Mouse (Mus musculus) forebrain, embryonic 16.5 days (tissue): ENCODE measurements around the gene Cdk2ap2. TPM values are rescaled to one million over a fixed set of nuclear protein-coding genes. Genes with fewer than 3 reads are reported as not detected.
"Not testable (repeated sequence)": the region's sequence is repeated elsewhere in the genome, so short reads cannot be mapped to it uniquely, and the experiment has no call there.

Experiments used
- ATAC-seq: fragments of 200-750 bp; cut with Nextera tagmentation; 2 replicates; pipeline ENCODE4 v1.8.0; 2017; ENCODE audit warnings: mild to moderate bottlenecking, moderate library complexity
- H3K27ac ChIP-seq: fragments of 300-500 bp; sonication (generic); 2 replicates; pipeline ENCODE4 v1.5.1; 2014; ENCODE audit warnings: low read length, control low read depth
- H3K27me3 ChIP-seq: fragments of 300-500 bp; sonication (generic); replicated peaks from 2 replicates; pipeline ENCODE4 v1.6.1; 2014; ENCODE audit warnings: low read length; ENCODE audit not compliant: control insufficient read depth, insufficient read depth
- H3K36me3 ChIP-seq: fragments of 300-500 bp; sonication (generic); 2 replicates; pipeline ENCODE4 v1.6.1; 2014; ENCODE audit not compliant: control insufficient read depth, insufficient read depth
- H3K4me1 ChIP-seq: fragments of 300-500 bp; sonication (generic); replicated peaks from 2 replicates; pipeline ENCODE4 v1.6.1; 2014; ENCODE audit warnings: low read length; ENCODE audit not compliant: control insufficient read depth, insufficient read depth
- H3K4me2 ChIP-seq: fragments of 300-500 bp; sonication (generic); 2 replicates; pipeline ENCODE4 v1.6.1; 2014; ENCODE audit warnings: mild to moderate bottlenecking, low read length, control low read depth
- H3K4me3 ChIP-seq: fragments of 300-500 bp; sonication (generic); replicated peaks from 2 replicates; pipeline ENCODE4 v1.5.1; 2014; ENCODE audit warnings: mild to moderate bottlenecking, low read length, control low read depth
- H3K9ac ChIP-seq: fragments of 300-500 bp; sonication (generic); replicated peaks from 2 replicates; pipeline ENCODE4 v1.6.1; 2014; ENCODE audit warnings: low read depth, low read length, control low read depth
- H3K9me3 ChIP-seq: fragments of 300-500 bp; sonication (generic); 2 replicates; pipeline ENCODE4 v1.6.1; 2016; ENCODE audit warnings: low read length; ENCODE audit not compliant: control insufficient read depth
- WGBS: fragments of 180-500 bp; shearing (Covaris S2); extraction: QIAGEN DNeasy Blood & Tissue Kit; methylation state at CpG from one replicate; pipeline ENCODE4 v1.1.7; 2014; 5-methylcytosine and 5-hydroxymethylcytosine counted together
- polyA plus RNA-seq: library from polyadenylated mRNA; unstranded; fragments of >200 nt; fragmentation: Nextera tagmentation; extraction: Ambion mirVana; gene quantifications from 2 replicates; pipeline ENCODE4 v1.2.1, GENCODE M21; 2015

Cdk2ap2 gene
- 76.6 and 80.3 TPM in 2 replicates for polyA plus RNA-seq

DNA sequence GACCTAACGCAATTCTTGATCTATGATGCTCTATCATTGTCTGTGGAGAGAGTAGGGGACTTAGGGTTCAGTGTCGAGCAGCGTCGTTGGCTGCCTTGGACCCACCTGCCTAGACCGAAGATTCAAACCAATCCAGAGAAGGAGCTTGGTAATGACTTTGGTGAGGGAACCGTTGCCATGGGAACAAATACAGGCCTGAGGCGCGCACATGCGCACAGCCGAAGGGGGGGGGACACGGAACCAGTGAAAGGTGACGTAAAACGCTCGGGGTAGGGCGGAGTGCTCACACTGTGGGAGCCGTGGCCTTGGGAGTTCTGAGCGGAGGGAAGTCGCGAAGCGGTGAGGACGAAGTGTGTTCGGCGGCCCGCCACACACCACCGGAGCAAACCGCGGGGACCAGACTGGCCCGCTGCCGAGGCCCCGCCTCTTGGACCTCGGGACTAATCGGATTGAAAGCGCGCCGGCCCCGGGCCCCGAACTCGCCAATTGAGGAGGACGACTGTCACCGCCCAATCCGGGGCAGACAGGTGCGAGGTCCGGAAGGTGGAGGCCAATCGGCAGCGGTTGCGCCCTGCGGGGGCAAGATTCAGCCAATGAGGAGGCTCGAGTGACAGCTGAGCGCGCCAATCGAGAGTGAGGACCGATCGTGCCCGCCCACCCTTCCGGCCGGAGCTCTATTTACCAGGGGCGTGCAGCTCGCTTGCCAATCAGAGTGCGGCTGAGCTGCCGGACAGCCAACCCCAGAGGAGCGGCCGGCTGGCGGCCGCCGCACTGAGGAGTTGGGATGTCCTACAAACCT, at the start of gene Cdk2ap2:
Cdk2ap2 (plus strand) TSS at position 541 of the 799 bp plus-strand sequence.
- Histone ChIP-seq H3K9ac (peak within 1 kb of the TSS; percentile 72), H3K9me3 (no peaks in the 10 kb centered on the region), H3K4me1 (peaks cover 41% of the 10 kb centered on the region), H3K4me3 (peak within 1 kb of the TSS; percentile 69), H3K27ac (peak within 1 kb of the TSS; percentile 90), H3K27me3 (peaks cover 6% of the 10 kb centered on the region), H3K36me3 (no peaks in the 10 kb centered on the region), H3K4me2 (peak within 1 kb of the TSS; percentile 80)
- WGBS: under 1% methylated on average over 65 of the region's 65 CpGs
- ATAC-seq: peak; percentile 94

DNA sequence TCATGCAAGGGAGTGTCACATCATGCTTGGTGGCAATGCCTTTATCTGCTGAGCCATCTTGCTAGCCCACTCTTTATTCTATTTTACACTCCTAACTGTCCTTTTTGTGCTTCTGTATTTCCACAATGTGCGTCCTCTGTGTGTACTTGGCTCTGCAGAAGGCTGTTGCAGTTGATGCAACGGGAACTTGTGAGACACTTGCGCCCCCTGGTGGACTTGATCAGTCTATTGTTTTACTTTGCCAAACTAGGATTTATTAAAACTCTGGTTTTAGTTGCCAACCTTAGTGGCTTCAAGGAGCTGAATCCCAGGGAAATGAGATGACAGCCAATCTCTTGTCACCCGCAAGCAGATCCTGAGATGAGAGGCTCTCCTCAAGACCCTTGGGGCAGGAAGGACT, 49.1 kb upstream of the Cdk2ap2 start:
- ATAC-seq: no peak
- no peak overlapping the region for H3K9ac ChIP-seq
- H3K4me2 ChIP-seq: no peak overlapping the region
- no peaks in the 10 kb centered on the region for H3K9me3 ChIP-seq
- H3K4me3 ChIP-seq: no peak overlapping the region
- H3K27me3 ChIP-seq: no peaks in the 10 kb centered on the region
- H3K4me1 ChIP-seq: peaks cover 7% of the 10 kb centered on the region
- H3K27ac ChIP-seq: no peak overlapping the region
- 9% methylated on average over 4 of the region's 4 CpGs for WGBS
- no peaks in the 10 kb centered on the region for H3K36me3 ChIP-seq

DNA sequence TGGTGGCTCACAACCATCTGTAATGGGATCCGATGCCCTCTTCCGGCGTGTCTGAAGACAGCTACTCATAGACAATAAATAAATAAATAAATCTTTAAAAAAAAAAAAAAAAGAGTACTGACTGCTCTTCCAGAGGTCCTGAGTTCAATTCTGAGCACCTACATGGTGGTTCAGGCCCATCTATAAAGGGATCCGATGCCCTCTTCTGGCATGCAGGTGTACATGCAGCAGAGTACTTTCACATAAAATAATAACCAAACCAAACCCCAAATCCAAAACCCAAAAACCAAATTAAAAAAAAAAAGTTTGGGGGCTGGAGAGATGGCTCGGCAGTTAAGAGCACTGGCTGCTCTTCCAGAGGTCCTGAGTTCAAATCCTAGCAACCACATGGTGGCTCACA, 47.9 kb upstream of the Cdk2ap2 start:
- not testable (repeated sequence) for ATAC-seq, H3K9ac ChIP-seq, H3K4me1 ChIP-seq, H3K4me2 ChIP-seq, H3K36me3 ChIP-seq, H3K27ac ChIP-seq, H3K9me3 ChIP-seq, H3K27me3 ChIP-seq, H3K4me3 ChIP-seq
- WGBS: 88% methylated on average over 5 of the region's 5 CpGs

GRCm38 (mm10) chr19:4051016-4051415, 46.0 kb upstream of the Cdk2ap2 start:
- Histone ChIP-seq H3K4me2 (no peak overlapping the region), H3K9me3 (no peaks in the 10 kb centered on the region), H3K27me3 (no peaks in the 10 kb centered on the region), H3K36me3 (no peaks in the 10 kb centered on the region), H3K4me3 (no peak overlapping the region), H3K4me1 (peaks cover 2% of the 10 kb centered on the region), H3K27ac (no peak overlapping the region), H3K9ac (no peak overlapping the region)
- WGBS: 95% methylated on average over 5 of the region's 5 CpGs
- ATAC-seq: no peak

- Histone ChIP-seq H3K4me2 (no peak overlapping the region), H3K36me3 (no peaks in the 10 kb centered on the region), H3K4me3 (no peak overlapping the region), H3K9me3 (no peaks in the 10 kb centered on the region), H3K4me1 (no peaks in the 10 kb centered on the region), H3K9ac (no peak overlapping the region), H3K27me3 (no peaks in the 10 kb centered on the region), H3K27ac (no peak overlapping the region)
- 52% methylated on average over 10 of the region's 10 CpGs for WGBS
- ATAC-seq: no peak
These were observed 45.1 kb upstream of the Cdk2ap2 start for GRCm38 (mm10) chr19:4051741-4052515.

DNA sequence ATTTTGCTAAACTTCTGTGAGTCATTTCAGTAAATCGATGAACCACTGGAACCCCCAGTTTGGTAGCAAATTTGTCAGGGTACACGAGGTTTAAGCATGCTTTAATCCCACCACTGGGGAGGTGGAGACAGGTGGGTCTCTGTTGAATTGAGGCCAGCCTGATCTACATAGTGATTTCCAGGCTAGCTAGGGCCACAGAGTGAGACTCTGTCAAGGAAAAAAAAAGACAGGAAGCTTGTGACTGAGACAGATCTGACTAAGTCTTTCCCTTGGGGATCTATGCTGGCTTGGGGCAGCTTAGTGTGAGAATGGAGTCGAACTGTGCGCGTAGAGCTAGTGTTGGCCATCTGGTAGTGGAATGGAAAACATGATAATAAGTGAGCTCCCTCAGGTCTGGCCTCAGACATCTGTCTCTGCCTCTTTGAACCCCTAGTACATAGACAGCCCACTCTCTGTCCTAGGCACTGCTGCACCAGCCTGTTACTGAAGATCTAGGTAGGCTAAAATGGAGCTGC, 44.4 kb upstream of the Cdk2ap2 start:
- H3K4me3 ChIP-seq: no peak overlapping the region
- no peaks in the 10 kb centered on the region for H3K36me3 ChIP-seq
- no peaks in the 10 kb centered on the region for H3K27me3 ChIP-seq
- WGBS: 82% methylated on average over 5 of the region's 5 CpGs
- no peak overlapping the region for H3K9ac ChIP-seq
- no peak for ATAC-seq
- no peak overlapping the region for H3K4me2 ChIP-seq
- H3K9me3 ChIP-seq: no peaks in the 10 kb centered on the region
- H3K4me1 ChIP-seq: no peaks in the 10 kb centered on the region
- no peak overlapping the region for H3K27ac ChIP-seq

GRCm38 (mm10) chr19:4054613-4055012, 42.4 kb upstream of the Cdk2ap2 start:
- 90% methylated on average over 5 of the region's 5 CpGs for WGBS

GRCm38 (mm10) chr19:4055216-4055946, 41.6 kb upstream of the Cdk2ap2 start:
- H3K4me3 ChIP-seq: no peak overlapping the region
- no peaks in the 10 kb centered on the region for H3K9me3 ChIP-seq
- H3K27me3 ChIP-seq: no peaks in the 10 kb centered on the region
- H3K4me2 ChIP-seq: no peak overlapping the region
- no peak overlapping the region for H3K27ac ChIP-seq
- H3K36me3 ChIP-seq: no peaks in the 10 kb centered on the region
- ATAC-seq: no peak
- 71% methylated on average over 8 of the region's 8 CpGs for WGBS
- H3K9ac ChIP-seq: no peak overlapping the region
- no peaks in the 10 kb centered on the region for H3K4me1 ChIP-seq

More at GRCm38 (mm10) chr19:4054613-4055012, 42.4 kb upstream of the Cdk2ap2 start:
- Histone ChIP-seq H3K9me3 (no peaks in the 10 kb centered on the region), H3K4me1 (no peaks in the 10 kb centered on the region), H3K27ac (no peak overlapping the region), H3K9ac (no peak overlapping the region), H3K4me2 (no peak overlapping the region), H3K4me3 (no peak overlapping the region), H3K36me3 (no peaks in the 10 kb centered on the region), H3K27me3 (no peaks in the 10 kb centered on the region)
- ATAC-seq: no peak
